Mouse (Mus musculus) MEL (cell line): ENCODE data around the gene Urb2. TPM values are rescaled to one million over a fixed set of nuclear protein-coding genes. Genes with fewer than 3 reads are reported as not detected.

Experiments
- DNase-seq: peaks from one replicate; pipeline ENCODE4 v3.0.0; 2011; ENCODE audit warnings: low read depth, low spot score
- H3K27ac ChIP-seq: 2 replicates; pipeline ENCODE4 v1.5.1; 2012; ENCODE audit warnings: low read depth, mild to moderate bottlenecking, control low read depth, low read length, moderate library complexity; ENCODE audit not compliant: control insufficient read depth
- H3K27me3 ChIP-seq, 2 experiments: fragments of 150-350 bp in 1 of 2; sonication (generic) in 1 of 2; 2 replicates each; pipeline ENCODE4 v1.6.1; 2012; ENCODE audit warnings: low read length in 2 of 2, mild to moderate bottlenecking in 2 of 2, improper control_type of control experiment in 1 of 2, moderate library complexity in 1 of 2; ENCODE audit not compliant: insufficient read depth in 2 of 2, control insufficient read depth in 1 of 2
- H3K36me3 ChIP-seq, 2 experiments: 2 replicates each; pipeline ENCODE4 v1.6.1; 2012 to 2014; ENCODE audit warnings: low read length in 2 of 2, improper control_type of control experiment in 1 of 2, inconsistent platforms in 1 of 2, mild to moderate bottlenecking in 1 of 2; ENCODE audit not compliant: insufficient read depth in 2 of 2, control insufficient read depth in 1 of 2
- H3K4me1 ChIP-seq, 2 experiments: fragments of 150-350 bp in 1 of 2; sonication (generic) in 1 of 2; 2 replicates each; pipeline ENCODE4 v1.6.1; 2012; ENCODE audit warnings: low read length in 2 of 2, improper control_type of control experiment in 1 of 2, mild to moderate bottlenecking in 1 of 2; ENCODE audit not compliant: insufficient read depth in 2 of 2, control insufficient read depth in 1 of 2
- H3K4me3 ChIP-seq, 2 experiments: fragments of 150-350 bp in 1 of 2; sonication (generic) in 1 of 2; 2 replicates each; pipeline ENCODE4 v1.5.1; 2012; ENCODE audit warnings: low read depth in 2 of 2, low read length in 2 of 2, mild to moderate bottlenecking in 2 of 2, moderate library complexity in 2 of 2, control low read depth in 1 of 2, improper control_type of control experiment in 1 of 2; ENCODE audit not compliant: control insufficient read depth in 1 of 2, insufficient read depth in 1 of 2
- H3K79me2 ChIP-seq: 2 replicates; pipeline ENCODE4 v1.6.1; 2012; ENCODE audit warnings: mild to moderate bottlenecking, low read length, moderate library complexity; ENCODE audit not compliant: control insufficient read depth, poor library complexity, insufficient read depth
- H3K9ac ChIP-seq: 2 replicates; pipeline ENCODE4 v1.6.1; 2012; ENCODE audit warnings: low read depth, mild to moderate bottlenecking, control low read depth, low read length, moderate library complexity; ENCODE audit not compliant: control insufficient read depth, poor library complexity, severe bottlenecking
- H3K9me3 ChIP-seq: fragments of 150-350 bp; sonication (generic); replicated peaks from 2 replicates; pipeline ENCODE4 v1.6.1; 2012; ENCODE audit warnings: mild to moderate bottlenecking, low read length, improper control_type of control experiment, moderate library complexity; ENCODE audit not compliant: insufficient read depth
- BHLHE40 ChIP-seq: IDR thresholded peaks from 2 replicates; pipeline ENCODE4 v1.6.1; 2012; ENCODE audit warnings: low read depth, mild to moderate bottlenecking, inconsistent platforms, low read length, improper control_type of control experiment, borderline replicate concordance
- ELF1 ChIP-seq: IDR thresholded peaks from 2 replicates; pipeline ENCODE4 v1.6.1; 2014; ENCODE audit warnings: low read depth, mild to moderate bottlenecking, inconsistent platforms, low read length, improper control_type of control experiment, moderate library complexity
- ETS1 ChIP-seq: IDR thresholded peaks from 2 replicates; pipeline ENCODE4 v1.6.1; 2012; ENCODE audit warnings: low read depth, mild to moderate bottlenecking, inconsistent platforms, low read length, improper control_type of control experiment, moderate library complexity
- HCFC1 ChIP-seq: IDR thresholded peaks from 2 replicates; pipeline ENCODE4 v1.6.1; 2012; ENCODE audit warnings: low read depth, mild to moderate bottlenecking, inconsistent platforms, low read length, improper control_type of control experiment, moderate library complexity
- MAFK ChIP-seq: IDR thresholded peaks from 2 replicates; pipeline ENCODE4 v1.6.1; 2011; ENCODE audit warnings: low read depth, mild to moderate bottlenecking, low read length, improper control_type of control experiment, borderline replicate concordance
- MAX ChIP-seq: IDR thresholded peaks from 2 replicates; pipeline ENCODE4 v1.6.1; 2011; ENCODE audit warnings: low read length, improper control_type of control experiment
- MAZ ChIP-seq: IDR thresholded peaks from 2 replicates; pipeline ENCODE4 v1.6.1; 2012; ENCODE audit warnings: low read depth, mild to moderate bottlenecking, inconsistent platforms, low read length, improper control_type of control experiment
- MEF2A ChIP-seq: IDR thresholded peaks from 2 replicates; pipeline ENCODE4 v1.6.1; 2014; ENCODE audit warnings: low read depth, mild to moderate bottlenecking, inconsistent platforms, low read length, improper control_type of control experiment; ENCODE audit not compliant: poor library complexity, insufficient replicate concordance, severe bottlenecking; ENCODE audit errors: extremely low read depth
- MXI1 ChIP-seq: IDR thresholded peaks from 2 replicates; pipeline ENCODE4 v1.6.1; 2011; ENCODE audit warnings: mild to moderate bottlenecking, low read depth, low read length, improper control_type of control experiment
- MYB ChIP-seq: IDR thresholded peaks from 2 replicates; pipeline ENCODE4 v1.6.1; 2011; ENCODE audit warnings: mild to moderate bottlenecking, low read depth, low read length, improper control_type of control experiment
- POLR2AphosphoS5 ChIP-seq: IDR thresholded peaks from 2 replicates; pipeline ENCODE4 v1.6.1; 2012; ENCODE audit warnings: low read depth, borderline replicate concordance, mild to moderate bottlenecking, inconsistent platforms, low read length, moderate library complexity, mixed read lengths
- RCOR1 ChIP-seq: IDR thresholded peaks from 2 replicates; pipeline ENCODE4 v1.6.1; 2012; ENCODE audit warnings: low read depth, mild to moderate bottlenecking, inconsistent platforms, low read length, improper control_type of control experiment
- SIN3A ChIP-seq: IDR thresholded peaks from 2 replicates; pipeline ENCODE4 v1.6.1; 2012; ENCODE audit warnings: low read length, improper control_type of control experiment, inconsistent platforms
- ZC3H11A ChIP-seq: IDR thresholded peaks from 2 replicates; pipeline ENCODE4 v1.6.1; 2012; ENCODE audit warnings: low read depth, mild to moderate bottlenecking, inconsistent platforms, low read length, improper control_type of control experiment
- polyA plus RNA-seq, 2 experiments: library from polyadenylated mRNA; stranded (reverse) in 1 of 2; unstranded in 1 of 2; fragments of >175 nt in 1 of 2; fragments of >200 nt in 1 of 2; gene quantifications; 2 replicates each; pipeline versions ENCODE4 v1.2.1 to v1.2.4; 2012; ENCODE audit warnings: low replicate concordance in 2 of 2, low read depth in 1 of 2; ENCODE audit not compliant: insufficient read length in 2 of 2, insufficient read depth in 1 of 2, missing spikeins in 1 of 2
- total RNA-seq: library from RNA; depleted of rRNA; stranded (reverse); fragments of 300-350 nt; gene quantifications from 2 replicates; pipeline ENCODE4 v1.2.3, GENCODE M21; 2012

Gene Urb2
- total and polyA plus RNA-seq, 3 experiments = 31.6 to 82.4 (median 39.7) TPM

DNA sequence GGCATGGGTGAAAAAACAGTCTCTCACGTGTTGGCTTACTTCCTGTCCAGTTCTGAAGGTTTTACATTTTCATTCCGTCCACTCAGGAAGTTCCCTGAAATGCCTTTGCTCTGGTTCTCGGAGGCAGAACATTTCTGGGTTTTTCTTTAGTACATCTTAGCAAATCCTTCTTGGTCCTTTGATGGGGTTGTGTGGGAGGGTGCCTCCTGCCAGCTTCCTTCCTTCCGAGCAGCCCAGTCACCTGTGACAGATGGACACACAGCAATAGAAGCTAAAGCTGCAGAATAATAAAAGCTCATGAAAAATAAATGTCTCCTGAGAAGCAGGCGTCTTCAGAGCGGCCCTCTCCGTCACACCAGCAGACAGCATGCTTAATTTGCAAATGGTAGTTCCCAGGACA, 57.7 kb downstream of the Urb2 start:
- Histone ChIP-seq H3K4me1 (no peaks in the 10 kb centered on the region), H3K36me3 (no peaks in the 10 kb centered on the region), H3K27ac (no peak overlapping the region), H3K79me2 (no peaks in the 10 kb centered on the region), H3K9ac (no peak overlapping the region), H3K4me3 (no peak overlapping the region), H3K27me3 (no peaks in the 10 kb centered on the region), H3K9me3 (no peaks in the 10 kb centered on the region)
- no peak for DNase-seq
- TF ChIP-seq SIN3A (no peak), MAX (no peak), MAZ (no peak), MYB (no peak), ELF1 (no peak), HCFC1 (no peak), MXI1 (no peak), POLR2AphosphoS5 (no peak), MAFK (no peak), ETS1 (no peak), MEF2A (no peak)

DNA sequence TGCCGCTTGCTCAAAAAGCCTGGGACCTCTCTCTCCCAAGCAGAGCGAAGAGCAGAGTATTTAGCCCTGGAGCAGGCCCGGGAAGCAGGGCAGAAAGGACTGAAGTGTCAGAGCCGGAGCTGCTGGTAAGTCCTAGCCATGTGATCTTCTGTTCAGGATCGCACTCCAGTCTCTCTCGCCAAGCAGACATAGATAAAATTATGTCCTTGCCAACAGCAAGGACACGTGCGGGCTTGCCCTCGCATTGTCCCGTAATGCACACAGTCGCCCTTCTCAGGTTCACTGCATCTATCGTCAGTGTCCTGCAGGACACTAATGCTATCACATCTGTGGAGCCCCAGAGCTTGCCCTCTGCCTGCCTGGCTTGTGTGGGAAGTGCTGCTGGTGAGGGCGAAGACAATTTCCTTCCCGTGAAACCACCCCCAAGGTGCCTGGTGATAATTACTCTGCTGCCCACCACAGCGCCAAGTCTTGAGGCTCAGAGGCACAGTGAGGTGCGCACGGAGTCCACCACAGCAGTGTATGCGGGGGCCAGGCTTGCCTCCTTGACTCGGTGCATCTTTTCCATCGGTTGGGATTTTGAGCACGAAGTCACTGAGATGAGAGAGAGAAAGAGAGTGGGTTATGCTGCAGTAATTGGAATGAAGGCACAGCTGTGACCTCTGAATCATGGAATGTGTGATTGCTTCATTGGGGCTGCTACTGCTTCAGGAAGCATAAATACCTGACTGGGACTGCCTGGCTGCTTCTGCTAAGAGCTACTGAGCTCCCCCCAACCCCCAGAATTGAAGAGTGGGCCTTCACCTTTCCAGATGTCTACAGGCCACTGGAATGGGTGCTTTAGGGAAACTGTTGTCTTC, 59.4 kb downstream of the Urb2 start:
- Histone ChIP-seq H3K4me1 (no peaks in the 10 kb centered on the region), H3K27me3 (no peaks in the 10 kb centered on the region), H3K36me3 (no peaks in the 10 kb centered on the region), H3K79me2 (no peaks in the 10 kb centered on the region), H3K9me3 (no peaks in the 10 kb centered on the region), H3K9ac (no peak overlapping the region), H3K27ac (no peak overlapping the region), H3K4me3 (no peak overlapping the region)
- DNase-seq = no peak
- TF ChIP-seq ZC3H11A = no peak
- no peak for TF ChIP-seq POLR2AphosphoS5
- TF ChIP-seq ELF1 = no peak
- no peak for TF ChIP-seq BHLHE40
- TF ChIP-seq ETS1 = no peak
- no peak for TF ChIP-seq MAFK
- no peak for TF ChIP-seq RCOR1
